Mouse (Mus musculus) E14TG2a.4 (cell line): ENCODE data around the gene Snx6.
"Not testable (repeated sequence)": the region's sequence is repeated elsewhere in the genome, so short reads cannot be mapped to it uniquely, and the experiment has no call there.

Experiments used
- CTCF ChIP-seq: conservative IDR thresholded peaks from 2 replicates; pipeline ENCODE4 v1.5.1; 2014; ENCODE audit warnings: low read length
- POU5F1 ChIP-seq: IDR thresholded peaks from 2 replicates; pipeline ENCODE4 v1.6.1; 2014; ENCODE audit warnings: low read length, borderline replicate concordance

- not testable (repeated sequence) for TF ChIP-seq CTCF, POU5F1
Observed at GRCm38 (mm10) chr12:54718871-54719786, 76.4 kb downstream of the Snx6 start.
